Mouse (Mus musculus): ENCODE data around the gene Hoxd9.

- TF ChIP-seq CTCF (IDR thresholded peaks at IDR 0.05; ENCODE audit: low read depth, low read length): no peak
- TF ChIP-seq POLR2A (IDR thresholded peaks at IDR 0.05; ENCODE audit: insufficient read depth, low read length): no peak
Observed at GRCm38 (mm10) chr2:74724244-74725015, 26.9 kb downstream of the Hoxd9 start.

Data from ES-Bruce4 (cell line).